Mouse (Mus musculus): ENCODE results near the gene Iqcg. TPM values are rescaled to one million over a fixed set of nuclear protein-coding genes. Genes with fewer than 3 reads are reported as not detected.
A peak's percentile ranks its signal among the peaks of the same experiment; 100 is the strongest.

Gene Iqcg
- polyA plus RNA-seq, 1 experiment from 2014 or later = 5.3 TPM

DNA sequence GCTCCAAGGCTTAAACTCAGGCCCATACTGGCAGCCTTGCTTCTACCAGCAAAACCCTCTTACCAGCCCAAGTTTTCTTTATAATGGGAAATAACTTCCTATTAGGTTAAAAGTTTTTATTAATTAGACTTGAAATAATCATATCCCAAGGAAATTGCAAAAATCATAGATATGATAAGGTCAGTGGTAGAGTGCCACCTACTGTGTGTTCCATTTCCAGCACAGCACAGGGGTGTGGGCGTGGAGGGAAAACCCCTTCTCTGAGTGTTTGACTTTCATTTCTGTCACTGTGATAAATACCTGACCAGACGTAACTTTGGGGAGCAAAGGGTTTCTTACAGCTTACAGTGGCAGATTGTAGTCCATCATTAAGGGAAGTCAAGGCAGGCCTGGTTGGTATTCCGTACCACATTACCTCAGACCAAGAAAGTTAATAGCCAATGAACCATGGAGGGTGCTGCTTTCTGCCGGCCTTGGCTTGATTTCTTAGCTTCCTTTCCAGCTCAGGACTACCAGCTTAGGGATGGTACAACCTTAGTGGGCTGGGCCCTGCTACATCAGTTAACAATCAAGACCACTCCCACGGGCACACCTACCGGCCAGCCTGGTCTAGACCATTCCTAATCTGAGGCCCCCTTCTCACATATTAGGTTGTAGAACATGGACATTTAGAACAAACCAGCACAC lies 17.0 kb upstream of the Iqcg start:
- H3K9me3 ChIP-seq (ENCODE audit: control insufficient read depth, low read length) = no peaks in the 10 kb centered on the region
- no peak for ATAC-seq (replicated peaks; ENCODE audit: low FRiP score)
- H3K36me3 ChIP-seq (ENCODE audit: control insufficient read depth, insufficient read depth, low read length) = peaks cover 2% of the 10 kb centered on the region
- no peak for DNase-seq (ENCODE audit: low spot score)
- H3K27ac ChIP-seq (ENCODE audit: low read depth, low read length) = no peak overlapping the region
- 86% methylated on average over 6 of the region's 6 CpGs for WGBS
- H3K4me3 ChIP-seq (ENCODE audit: low read depth, low read length) = no peak overlapping the region
- H3K4me2 ChIP-seq (ENCODE audit: low read depth, low read length, severe bottlenecking) = no peak overlapping the region
- no peaks in the 10 kb centered on the region for H3K27me3 ChIP-seq (ENCODE audit: control insufficient read depth, insufficient read depth, low read length)
- H3K4me1 ChIP-seq (replicated peaks; ENCODE audit: control insufficient read depth, insufficient read depth, low read length) = no peaks in the 10 kb centered on the region
- H3K9ac ChIP-seq (ENCODE audit: low read length) = no peak overlapping the region

DNA sequence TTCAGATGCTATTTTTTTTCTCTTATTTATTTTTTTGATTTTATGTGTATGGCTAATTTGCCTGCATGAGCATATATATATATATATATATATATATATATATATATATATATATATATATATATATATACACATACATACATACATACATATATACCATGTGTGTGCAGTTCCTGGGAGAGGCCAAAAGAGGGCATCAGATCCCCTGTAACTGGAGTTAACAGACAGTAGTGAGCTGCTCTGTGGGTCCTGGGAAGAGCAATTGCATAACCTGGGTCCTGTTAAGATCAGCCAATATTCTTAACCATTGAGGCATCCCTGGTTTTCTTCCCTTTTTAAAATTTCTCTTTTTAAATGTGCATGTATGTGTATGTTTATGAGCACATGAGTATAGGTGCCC lies 14.9 kb upstream of the Iqcg start:
- ATAC-seq (replicated peaks; ENCODE audit: low FRiP score) = no peak
- DNase-seq (ENCODE audit: low spot score) = no peak

DNA sequence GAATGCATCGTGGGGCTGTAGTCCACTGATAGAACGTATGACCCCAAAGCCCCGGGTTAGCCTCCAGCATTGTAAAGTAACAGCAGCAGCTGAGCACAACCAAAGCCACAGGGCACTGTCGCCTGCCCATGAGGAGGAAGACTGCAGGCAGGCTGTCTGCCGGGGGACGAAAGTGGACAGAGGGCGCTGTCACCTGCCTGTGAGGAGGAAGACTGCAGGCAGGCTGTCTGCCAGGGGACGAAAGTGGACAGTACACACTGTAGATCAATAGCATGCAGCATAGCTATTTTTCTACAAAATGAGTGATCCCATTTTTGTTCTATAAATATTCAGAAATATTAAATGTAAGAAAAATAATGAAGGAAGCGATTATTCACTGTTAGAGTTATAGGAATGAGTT lies 8.6 kb upstream of the Iqcg start:
- H3K4me2 ChIP-seq (ENCODE audit: low read depth, low read length, severe bottlenecking) = no peak overlapping the region
- no peaks in the 10 kb centered on the region for H3K27me3 ChIP-seq (ENCODE audit: control insufficient read depth, insufficient read depth, low read length)
- no peaks in the 10 kb centered on the region for H3K9me3 ChIP-seq (ENCODE audit: control insufficient read depth, low read length)
- no peak overlapping the region for H3K4me3 ChIP-seq (ENCODE audit: low read depth, low read length)
- peaks cover 7% of the 10 kb centered on the region for H3K4me1 ChIP-seq (replicated peaks; ENCODE audit: control insufficient read depth, insufficient read depth, low read length)
- ATAC-seq (replicated peaks; ENCODE audit: low FRiP score) (no peak), DNase-seq (ENCODE audit: low spot score) (no peak)
- no peak overlapping the region for H3K9ac ChIP-seq (ENCODE audit: low read length)
- H3K36me3 ChIP-seq (ENCODE audit: control insufficient read depth, insufficient read depth, low read length) = peaks cover 3% of the 10 kb centered on the region; the same call in 1 of the 2 replicates
- 73% methylated on average over 9 of the region's 9 CpGs for WGBS
- no peak overlapping the region for H3K27ac ChIP-seq (ENCODE audit: low read depth, low read length)

More for the DNA sequence above, 14.9 kb upstream of the Iqcg start:
- Histone ChIP-seq H3K9me3 (ENCODE audit: control insufficient read depth, low read length) (no peaks in the 10 kb centered on the region), H3K4me1 (replicated peaks; ENCODE audit: control insufficient read depth, insufficient read depth, low read length) (no peaks in the 10 kb centered on the region), H3K4me2 (ENCODE audit: low read depth, low read length, severe bottlenecking) (no peak overlapping the region), H3K4me3 (ENCODE audit: low read depth, low read length) (no peak overlapping the region), H3K36me3 (ENCODE audit: control insufficient read depth, insufficient read depth, low read length) (peaks cover 2% of the 10 kb centered on the region), H3K9ac (ENCODE audit: low read length) (no peak overlapping the region), H3K27ac (ENCODE audit: low read depth, low read length) (no peak overlapping the region), H3K27me3 (ENCODE audit: control insufficient read depth, insufficient read depth, low read length) (no peaks in the 10 kb centered on the region)

DNA sequence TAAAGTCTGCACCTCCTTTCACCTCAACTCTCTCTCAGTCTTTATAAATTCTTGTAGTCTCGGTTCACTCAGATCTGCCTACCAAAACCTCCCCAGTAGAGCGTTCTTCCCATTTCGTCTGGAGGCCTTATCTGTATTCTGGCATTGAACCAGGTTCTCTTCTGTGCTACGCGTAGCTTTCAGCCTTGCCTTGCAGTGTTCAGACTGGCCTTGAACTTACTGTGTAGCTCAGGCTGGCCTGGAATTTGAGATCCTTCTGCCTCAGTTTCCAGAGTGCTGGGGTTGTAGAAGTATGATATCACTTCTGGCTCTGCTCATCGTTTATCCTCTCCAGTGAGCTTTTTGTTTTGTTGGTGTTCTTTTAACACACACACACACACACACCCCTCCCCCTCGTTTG lies 7.2 kb upstream of the Iqcg start:
- H3K4me2 ChIP-seq (ENCODE audit: low read depth, low read length, severe bottlenecking) = peak overlapping the region; percentile 78
- ATAC-seq (replicated peaks; ENCODE audit: low FRiP score) = no peak
- H3K4me1 ChIP-seq (replicated peaks; ENCODE audit: control insufficient read depth, insufficient read depth, low read length) = peaks cover 8% of the 10 kb centered on the region
- no peak for DNase-seq (ENCODE audit: low spot score)
- no peaks in the 10 kb centered on the region for H3K27me3 ChIP-seq (ENCODE audit: control insufficient read depth, insufficient read depth, low read length)
- H3K9me3 ChIP-seq (ENCODE audit: control insufficient read depth, low read length) = no peaks in the 10 kb centered on the region
- H3K9ac ChIP-seq (ENCODE audit: low read length) = peak overlapping the region; percentile 87
- peak overlapping the region; percentile 73 for H3K4me3 ChIP-seq (ENCODE audit: low read depth, low read length)
- H3K36me3 ChIP-seq (ENCODE audit: control insufficient read depth, insufficient read depth, low read length) = peaks cover 7% of the 10 kb centered on the region; the same call in 1 of the 2 replicates
- 21% methylated on average over 7 of the region's 7 CpGs for WGBS
- H3K27ac ChIP-seq (ENCODE audit: low read depth, low read length) = no peak overlapping the region

- H3K27ac ChIP-seq (ENCODE audit: low read depth, low read length) = peak overlapping the region; percentile 78
- peak overlapping the region; percentile 87 for H3K9ac ChIP-seq (ENCODE audit: low read length)
- H3K27me3 ChIP-seq (ENCODE audit: control insufficient read depth, insufficient read depth, low read length) = no peaks in the 10 kb centered on the region
- ATAC-seq (replicated peaks; ENCODE audit: low FRiP score) (peak; percentile 78; the same call in 1 of the 2 replicates), DNase-seq (ENCODE audit: low spot score) (no peak)
- peaks cover 8% of the 10 kb centered on the region; the same call in 1 of the 2 replicates for H3K36me3 ChIP-seq (ENCODE audit: control insufficient read depth, insufficient read depth, low read length)
- H3K4me1 ChIP-seq (replicated peaks; ENCODE audit: control insufficient read depth, insufficient read depth, low read length) = peaks cover 12% of the 10 kb centered on the region
- H3K4me2 ChIP-seq (ENCODE audit: low read depth, low read length, severe bottlenecking) = peak overlapping the region; percentile 78
- H3K9me3 ChIP-seq (ENCODE audit: control insufficient read depth, low read length) = no peaks in the 10 kb centered on the region
- 0% methylated on average over 35 of the region's 35 CpGs for WGBS
- peak overlapping the region; percentile 73 for H3K4me3 ChIP-seq (ENCODE audit: low read depth, low read length)
Observed at GRCm38 (mm10) chr16:33062682-33063131, 6.7 kb upstream of the Iqcg start.

GRCm38 (mm10) chr16:33062024-33062681 lies 6.1 kb upstream of the Iqcg start, which contains the start of gene Lmln:
Gene Lmln (plus strand): TSS chr16:33062521.
- ATAC-seq (replicated peaks; ENCODE audit: low FRiP score) = peak; percentile 98
- H3K4me2 ChIP-seq (ENCODE audit: low read depth, low read length, severe bottlenecking) = peak within 1 kb of the TSS; percentile 78
- no peaks in the 10 kb centered on the region for H3K27me3 ChIP-seq (ENCODE audit: control insufficient read depth, insufficient read depth, low read length)
- DNase-seq (ENCODE audit: low spot score) = peak; percentile 97
- peak within 1 kb of the TSS; percentile 87 for H3K9ac ChIP-seq (ENCODE audit: low read length)
- peaks cover 8% of the 10 kb centered on the region; the same call in 1 of the 2 replicates for H3K36me3 ChIP-seq (ENCODE audit: control insufficient read depth, insufficient read depth, low read length)
- under 1% methylated on average over 64 of the region's 64 CpGs for WGBS
- peak within 1 kb of the TSS; percentile 73 for H3K4me3 ChIP-seq (ENCODE audit: low read depth, low read length)
- H3K9me3 ChIP-seq (ENCODE audit: control insufficient read depth, low read length) = no peaks in the 10 kb centered on the region
- peaks cover 12% of the 10 kb centered on the region for H3K4me1 ChIP-seq (replicated peaks; ENCODE audit: control insufficient read depth, insufficient read depth, low read length)
- H3K27ac ChIP-seq (ENCODE audit: low read depth, low read length) = peak within 1 kb of the TSS; percentile 78

DNA sequence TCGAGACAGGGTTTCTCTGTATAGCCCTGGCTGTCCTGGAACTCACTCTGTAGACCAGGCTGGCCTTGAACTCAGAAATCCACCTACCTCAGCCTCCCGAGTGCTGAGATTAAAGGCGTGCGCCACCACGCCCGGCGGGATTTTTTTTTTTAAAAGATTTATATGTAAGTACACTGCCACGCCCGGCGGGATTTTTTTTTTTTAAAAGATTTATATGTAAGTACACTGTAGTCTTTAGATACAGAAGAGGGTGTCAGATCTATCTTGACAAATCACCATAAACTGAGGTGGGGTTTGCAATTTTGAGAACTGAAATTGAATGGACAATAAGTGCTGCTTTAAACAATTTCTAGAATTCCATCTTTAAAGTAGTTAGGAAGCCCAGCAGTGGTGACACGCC lies 5.4 kb upstream of the Iqcg start:
- Histone ChIP-seq H3K36me3 (ENCODE audit: control insufficient read depth, insufficient read depth, low read length) (peaks cover 8% of the 10 kb centered on the region; the same call in 1 of the 2 replicates), H3K4me3 (ENCODE audit: low read depth, low read length) (no peak overlapping the region), H3K27me3 (ENCODE audit: control insufficient read depth, insufficient read depth, low read length) (no peaks in the 10 kb centered on the region), H3K4me2 (ENCODE audit: low read depth, low read length, severe bottlenecking) (no peak overlapping the region; the same call in 1 of the 2 replicates), H3K27ac (ENCODE audit: low read depth, low read length) (peak overlapping the region; percentile 78), H3K9me3 (ENCODE audit: control insufficient read depth, low read length) (no peaks in the 10 kb centered on the region), H3K9ac (ENCODE audit: low read length) (no peak overlapping the region; the same call in 1 of the 2 replicates), H3K4me1 (replicated peaks; ENCODE audit: control insufficient read depth, insufficient read depth, low read length) (peaks cover 12% of the 10 kb centered on the region)
- ATAC-seq (replicated peaks; ENCODE audit: low FRiP score) = no peak
- DNase-seq (ENCODE audit: low spot score) = no peak
- WGBS = 47% methylated on average over 11 of the region's 11 CpGs

DNA sequence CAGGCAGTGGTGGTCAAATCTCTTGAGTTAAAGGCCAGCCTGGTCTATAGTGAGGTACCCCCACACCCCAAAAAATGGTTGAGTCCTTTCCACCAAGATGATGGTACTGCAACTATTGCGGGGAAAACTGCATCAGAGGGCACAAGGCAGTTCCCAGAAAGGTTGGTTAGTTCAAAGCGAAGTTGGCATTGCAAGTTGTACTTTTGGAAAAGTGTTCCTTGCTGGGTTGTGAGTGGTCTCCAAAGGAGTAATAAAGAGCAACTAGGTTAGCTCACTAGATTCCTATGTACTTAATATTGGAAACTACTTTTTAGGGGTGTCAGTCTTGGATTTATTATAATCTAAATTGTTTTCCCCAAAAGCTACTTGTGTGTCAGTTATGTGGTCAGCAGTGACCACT lies 4.9 kb upstream of the Iqcg start:
- Histone ChIP-seq H3K27me3 (ENCODE audit: control insufficient read depth, insufficient read depth, low read length) (no peaks in the 10 kb centered on the region), H3K27ac (ENCODE audit: low read depth, low read length) (no peak overlapping the region), H3K9me3 (ENCODE audit: control insufficient read depth, low read length) (no peaks in the 10 kb centered on the region), H3K36me3 (ENCODE audit: control insufficient read depth, insufficient read depth, low read length) (peaks cover 8% of the 10 kb centered on the region; the same call in 1 of the 2 replicates), H3K4me2 (ENCODE audit: low read depth, low read length, severe bottlenecking) (no peak overlapping the region), H3K4me1 (replicated peaks; ENCODE audit: control insufficient read depth, insufficient read depth, low read length) (peaks cover 12% of the 10 kb centered on the region), H3K9ac (ENCODE audit: low read length) (no peak overlapping the region), H3K4me3 (ENCODE audit: low read depth, low read length) (no peak overlapping the region)
- DNase-seq (ENCODE audit: low spot score) = no peak
- WGBS = 76% methylated on average over 2 of the region's 2 CpGs
- ATAC-seq (replicated peaks; ENCODE audit: low FRiP score) = no peak
